Mouse (Mus musculus): ENCODE measurements around the gene Serp1. TPM values are rescaled to one million over a fixed set of nuclear protein-coding genes. Genes with fewer than 3 reads are reported as not detected.

Serp1 gene
- total RNA-seq (2023), result 100 to 1,000 TPM in 1 of 2 experiments, 10 to 100 TPM in 1; 96.8 to 118 TPM

GRCm38 (mm10) chr3:58525652-58526407 is at the start of gene Serp1, which contains the start of gene Eif2a:
Gene Serp1, minus strand, starts transcription at chr3:58525892.
Gene Eif2a, plus strand, starts transcription at chr3:58525821.

Other genes starting within 250 kb of the Serp1 start
- gene Tsc22d2, start 111.2 kb downstream of the Serp1 start, total RNA-seq (2023), result 10 to 100 TPM; 30.3 to 33.3 TPM
- gene Eif2a, start 71 bp downstream of the Serp1 start, total RNA-seq (2023), result 10 to 100 TPM; 27.8 to 30.3 TPM
- 10 to 100 TPM; 75.6 to 87.6 TPM for gene Selenot, start 50.7 kb upstream of the Serp1 start, total RNA-seq (2023)
- gene Erich6, start 111.3 kb upstream of the Serp1 start, total RNA-seq (2023), result not detected
- gene Siah2, start 166.5 kb upstream of the Serp1 start, total RNA-seq (2023), result 10 to 100 TPM; 18.4 to 25.5 TPM